Mouse (Mus musculus): Measurements from ENCODE around the gene Slfnl1. TPM values are rescaled to one million over a fixed set of nuclear protein-coding genes. Genes with fewer than 3 reads are reported as not detected.
A peak's percentile ranks its signal among the peaks of the same experiment; 100 is the strongest.

Slfnl1 gene
- not detected in 2 replicates for polyA plus RNA-seq (2015; fragmentation: Nextera tagmentation; extraction: Ambion mirVana)

DNA sequence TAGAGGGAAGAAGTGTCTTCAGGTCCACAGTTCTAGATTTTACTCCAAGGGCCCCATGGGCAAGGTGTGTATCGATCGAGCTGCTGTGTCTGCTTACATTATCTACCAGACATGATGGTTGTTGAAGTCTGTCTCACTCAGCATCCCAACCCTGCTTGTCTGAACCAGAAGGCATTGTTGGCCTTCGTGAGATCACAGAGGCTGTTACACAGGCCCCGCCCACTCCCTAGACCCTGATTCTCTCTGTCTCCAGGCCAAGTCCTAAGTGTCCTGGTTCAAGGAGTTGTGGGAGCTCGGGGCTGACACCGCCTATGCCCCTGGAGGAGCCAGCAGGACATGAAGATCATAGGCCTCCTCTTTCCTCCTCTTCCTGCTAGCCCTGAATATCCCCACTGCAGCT lies at the start of gene Slfnl1:
Gene Slfnl1, plus strand, starts transcription at position 246 of the 400 bp plus-strand sequence.
- Histone ChIP-seq H3K27me3 (no peaks in the 10 kb centered on the region), H3K4me2 (no peak within 1 kb of the TSS), H3K9me3 (replicated peaks) (no peaks in the 10 kb centered on the region), H3K4me3 (no peak within 1 kb of the TSS), H3K9ac (no peak within 1 kb of the TSS), H3K27ac (no peak within 1 kb of the TSS), H3K36me3 (peaks cover 48% of the 10 kb centered on the region), H3K4me1 (replicated peaks) (no peaks in the 10 kb centered on the region)
- ATAC-seq (replicated peaks; ENCODE audit: insufficient number of reproducible peaks, insufficient read depth, low FRiP score, low read depth), result 0 out of 2 replicates have a peak, but pooled peaks have one; percentile 14
- 75% methylated on average over 6 of the region's 6 CpGs for WGBS

DNA sequence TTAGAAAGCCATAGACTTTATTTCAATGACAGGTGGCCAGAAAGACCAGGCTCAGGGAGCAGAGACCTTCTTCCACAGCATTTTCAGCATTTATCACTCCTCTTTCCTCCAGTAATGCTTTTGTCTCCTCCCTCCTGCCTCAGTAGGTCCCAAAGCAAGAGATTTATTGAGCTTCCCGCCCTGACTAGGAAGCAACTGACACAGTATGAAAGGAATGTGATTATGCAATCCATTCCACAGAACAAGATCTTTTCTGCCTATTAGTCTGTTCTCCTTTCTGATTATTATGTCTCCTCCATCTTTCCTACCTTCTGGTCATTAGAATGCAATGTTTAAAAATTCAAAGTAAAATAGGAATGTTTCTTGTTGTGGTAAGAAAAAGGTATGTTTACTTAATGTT lies 44.3 kb upstream of the Slfnl1 start:
- peaks cover 17% of the 10 kb centered on the region for H3K4me1 ChIP-seq (replicated peaks)
- H3K9me3 ChIP-seq (replicated peaks), result no peaks in the 10 kb centered on the region
- H3K36me3 ChIP-seq, result peaks cover 29% of the 10 kb centered on the region
- no peak overlapping the region for H3K4me2 ChIP-seq
- no peaks in the 10 kb centered on the region for H3K27me3 ChIP-seq
- H3K27ac ChIP-seq, result peak overlapping the region; percentile 51; the same call in 1 of the 2 replicates
- WGBS, result 20% methylated on average over 1 of the region's 1 CpGs
- no peak overlapping the region for H3K4me3 ChIP-seq
- no peak overlapping the region for H3K9ac ChIP-seq
- no peak for ATAC-seq (replicated peaks; ENCODE audit: insufficient number of reproducible peaks, insufficient read depth, low FRiP score, low read depth)

DNA sequence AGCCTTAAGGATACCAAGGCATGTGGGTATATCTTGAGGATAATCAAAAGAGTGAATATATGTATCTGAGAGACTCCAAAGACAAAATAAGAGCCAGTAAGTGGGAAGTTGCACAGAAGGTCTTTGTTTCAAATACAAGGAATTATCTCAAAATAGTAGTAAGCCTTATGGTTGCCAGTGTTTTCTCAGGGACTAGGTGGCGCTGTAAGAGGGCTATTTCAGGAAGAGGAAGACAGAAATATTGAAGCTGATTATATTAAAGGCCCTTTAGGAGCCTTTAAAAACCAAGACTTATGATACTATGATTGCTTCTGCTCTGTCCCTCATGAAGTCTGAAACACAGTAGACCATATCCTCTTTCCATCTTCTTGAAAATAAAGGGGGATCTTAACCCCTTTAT lies 25.1 kb upstream of the Slfnl1 start:
- H3K27ac ChIP-seq, result no peak overlapping the region
- H3K27me3 ChIP-seq, result no peaks in the 10 kb centered on the region
- H3K9me3 ChIP-seq (replicated peaks), result no peaks in the 10 kb centered on the region
- no peak overlapping the region for H3K4me2 ChIP-seq
- peaks cover 59% of the 10 kb centered on the region for H3K36me3 ChIP-seq
- 85% methylated on average over 1 of the region's 1 CpGs for WGBS
- H3K9ac ChIP-seq, result no peak overlapping the region
- H3K4me3 ChIP-seq, result no peak overlapping the region
- no peaks in the 10 kb centered on the region for H3K4me1 ChIP-seq (replicated peaks)
- no peak for ATAC-seq (replicated peaks; ENCODE audit: insufficient number of reproducible peaks, insufficient read depth, low FRiP score, low read depth)

DNA sequence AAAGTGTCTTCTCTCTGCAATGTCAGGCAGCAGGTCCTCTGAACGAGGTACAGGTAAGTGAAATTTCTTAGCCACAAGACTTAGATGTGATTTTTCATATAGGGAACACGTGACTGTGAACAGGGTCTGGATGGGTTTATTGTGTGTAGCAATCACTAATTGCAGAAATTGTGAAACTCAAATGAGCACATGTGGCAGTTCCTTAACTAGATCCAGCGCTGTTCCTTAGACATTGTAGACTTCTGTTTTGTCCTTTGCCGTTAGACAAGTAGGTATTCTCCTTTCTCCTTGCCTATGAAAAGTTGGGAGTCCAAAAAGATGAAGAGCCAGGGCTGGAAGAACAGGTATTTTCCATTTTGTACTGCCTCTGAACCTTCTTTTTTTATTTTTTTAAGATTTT lies 20.8 kb upstream of the Slfnl1 start:
- Histone ChIP-seq H3K4me2 (no peak overlapping the region), H3K9ac (no peak overlapping the region), H3K4me3 (no peak overlapping the region), H3K36me3 (peaks cover 58% of the 10 kb centered on the region), H3K4me1 (replicated peaks) (no peaks in the 10 kb centered on the region), H3K27ac (no peak overlapping the region), H3K27me3 (no peaks in the 10 kb centered on the region), H3K9me3 (replicated peaks) (no peaks in the 10 kb centered on the region)
- ATAC-seq (replicated peaks; ENCODE audit: insufficient number of reproducible peaks, insufficient read depth, low FRiP score, low read depth), result no peak
- WGBS, result 94% methylated on average over 4 of the region's 4 CpGs

DNA sequence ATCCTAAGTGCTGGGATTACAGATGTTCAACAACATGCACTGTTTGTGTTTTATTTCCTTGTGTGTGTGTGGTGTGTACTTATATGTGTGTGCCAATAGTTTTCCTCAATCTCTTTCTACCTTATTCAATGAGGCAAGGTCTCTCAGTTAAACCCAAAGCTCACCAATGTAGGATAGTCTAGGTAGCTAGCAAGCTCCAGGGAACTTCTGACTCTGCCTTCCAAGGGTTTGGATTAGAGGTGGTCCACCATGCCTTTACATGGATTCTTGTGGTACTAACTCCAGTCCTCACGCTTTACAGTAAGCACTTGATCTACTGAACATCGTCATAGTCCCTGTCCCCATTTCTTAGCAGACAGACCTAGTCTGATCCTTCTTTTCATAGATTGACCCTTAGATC lies 17.7 kb upstream of the Slfnl1 start:
- H3K9me3 ChIP-seq (replicated peaks), result no peaks in the 10 kb centered on the region
- 92% methylated on average over 2 of the region's 2 CpGs for WGBS
- H3K27ac ChIP-seq, result no peak overlapping the region
- no peak overlapping the region for H3K4me2 ChIP-seq
- H3K4me3 ChIP-seq, result no peak overlapping the region
- H3K4me1 ChIP-seq (replicated peaks), result no peaks in the 10 kb centered on the region
- H3K36me3 ChIP-seq, result peaks cover 52% of the 10 kb centered on the region
- ATAC-seq (replicated peaks; ENCODE audit: insufficient number of reproducible peaks, insufficient read depth, low FRiP score, low read depth), result no peak
- H3K27me3 ChIP-seq, result no peaks in the 10 kb centered on the region
- H3K9ac ChIP-seq, result no peak overlapping the region

DNA sequence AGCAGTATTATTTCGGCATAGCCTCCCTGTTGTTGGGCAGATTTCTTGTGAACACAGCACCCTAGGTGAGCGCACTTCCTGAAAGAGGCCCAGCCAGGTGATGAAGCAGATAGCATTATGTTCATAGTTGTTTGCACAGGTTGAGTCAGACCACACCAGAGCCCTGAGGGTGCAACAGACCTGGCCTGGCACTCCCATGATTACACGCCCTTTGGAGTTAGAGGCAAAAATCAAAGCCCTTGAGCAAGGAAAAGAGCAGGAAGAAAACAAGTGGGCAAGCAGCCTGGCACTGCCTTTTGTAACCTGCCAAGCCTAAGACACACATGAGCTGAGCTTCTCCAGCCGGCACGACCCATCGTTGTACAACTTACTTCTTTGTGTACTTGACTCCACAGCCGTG lies 15.5 kb upstream of the Slfnl1 start:
- Histone ChIP-seq H3K4me3 (no peak overlapping the region), H3K27me3 (no peaks in the 10 kb centered on the region), H3K4me2 (no peak overlapping the region), H3K9me3 (replicated peaks) (no peaks in the 10 kb centered on the region), H3K27ac (no peak overlapping the region), H3K9ac (no peak overlapping the region), H3K4me1 (replicated peaks) (no peaks in the 10 kb centered on the region), H3K36me3 (peaks cover 58% of the 10 kb centered on the region)
- WGBS, result 92% methylated on average over 7 of the region's 7 CpGs
- ATAC-seq (replicated peaks; ENCODE audit: insufficient number of reproducible peaks, insufficient read depth, low FRiP score, low read depth), result no peak

DNA sequence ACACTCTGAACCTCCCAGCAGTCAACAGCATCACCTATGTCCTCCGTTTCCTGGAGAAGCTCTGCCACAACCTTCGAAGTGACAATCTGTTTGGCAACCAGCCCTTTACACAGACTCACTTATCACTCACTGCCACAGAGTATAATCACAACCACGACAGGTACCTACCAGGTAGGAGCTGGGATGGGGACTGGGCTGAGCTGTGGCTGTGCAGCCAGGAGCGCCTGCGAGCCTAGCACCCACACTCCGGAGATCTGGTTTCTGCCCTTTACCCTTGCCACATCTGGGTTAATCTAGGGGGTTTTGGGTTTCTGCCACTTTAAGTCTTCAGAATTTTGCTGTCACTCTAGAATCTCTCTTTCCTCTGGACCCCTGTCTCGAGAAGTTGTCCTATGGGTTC lies 15.1 kb upstream of the Slfnl1 start:
- ATAC-seq (replicated peaks; ENCODE audit: insufficient number of reproducible peaks, insufficient read depth, low FRiP score, low read depth), result no peak
- Histone ChIP-seq H3K27me3 (no peaks in the 10 kb centered on the region), H3K4me3 (no peak overlapping the region), H3K4me1 (replicated peaks) (no peaks in the 10 kb centered on the region), H3K9ac (no peak overlapping the region), H3K4me2 (no peak overlapping the region), H3K27ac (no peak overlapping the region), H3K9me3 (replicated peaks) (no peaks in the 10 kb centered on the region), H3K36me3 (peaks cover 60% of the 10 kb centered on the region)
- 82% methylated on average over 7 of the region's 7 CpGs for WGBS

DNA sequence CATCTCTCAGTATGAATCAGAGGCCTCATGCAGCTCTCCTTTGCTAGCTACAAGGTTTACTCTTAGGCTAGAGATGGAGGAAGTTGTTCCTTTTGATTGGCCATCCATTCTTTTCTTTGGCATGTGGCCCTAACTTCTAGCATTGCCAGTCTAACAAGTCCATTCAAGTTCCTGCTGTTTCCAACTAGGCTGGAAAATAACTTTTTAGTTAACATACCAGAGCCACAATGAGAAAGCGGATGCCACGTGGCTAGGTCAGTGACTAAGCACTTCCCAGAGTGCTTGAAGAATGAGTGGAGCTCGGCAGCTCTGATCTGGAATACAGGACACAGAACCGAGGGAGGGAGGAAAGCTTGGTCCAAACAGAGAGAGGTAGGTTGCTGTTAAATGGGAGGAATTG lies 14.7 kb upstream of the Slfnl1 start:
- Histone ChIP-seq H3K4me1 (replicated peaks) (no peaks in the 10 kb centered on the region), H3K4me3 (no peak overlapping the region), H3K27ac (no peak overlapping the region), H3K36me3 (peaks cover 64% of the 10 kb centered on the region), H3K4me2 (no peak overlapping the region), H3K27me3 (no peaks in the 10 kb centered on the region), H3K9ac (no peak overlapping the region), H3K9me3 (replicated peaks) (no peaks in the 10 kb centered on the region)
- 0 out of 2 replicates have a peak, but pooled peaks have one; percentile 27 for ATAC-seq (replicated peaks; ENCODE audit: insufficient number of reproducible peaks, insufficient read depth, low FRiP score, low read depth)
- 66% methylated on average over 4 of the region's 4 CpGs for WGBS

DNA sequence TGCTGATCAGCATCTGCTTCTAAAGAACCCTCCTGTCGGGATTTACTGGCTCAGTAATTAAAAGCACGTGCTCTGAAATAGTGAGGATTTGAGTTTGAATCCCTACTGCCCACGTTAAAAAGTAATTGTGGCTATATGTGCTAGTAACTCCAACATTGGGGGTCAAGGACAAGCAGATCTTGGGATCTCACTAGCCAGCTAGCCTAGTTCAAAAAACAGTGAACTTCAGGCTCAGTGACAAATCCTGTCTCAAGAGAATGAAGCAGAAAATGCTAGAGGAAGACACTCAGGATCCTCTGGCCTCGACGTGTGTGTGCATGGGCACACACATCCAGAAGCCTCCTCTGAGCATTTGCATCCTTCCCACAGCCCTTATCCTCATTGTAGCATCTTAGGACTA lies 10.3 kb upstream of the Slfnl1 start:
- ATAC-seq (replicated peaks; ENCODE audit: insufficient number of reproducible peaks, insufficient read depth, low FRiP score, low read depth), result no peak
- Histone ChIP-seq H3K4me2 (no peak overlapping the region), H3K9me3 (replicated peaks) (no peaks in the 10 kb centered on the region), H3K4me3 (no peak overlapping the region), H3K4me1 (replicated peaks) (no peaks in the 10 kb centered on the region), H3K27me3 (no peaks in the 10 kb centered on the region), H3K9ac (no peak overlapping the region), H3K36me3 (peaks cover 84% of the 10 kb centered on the region), H3K27ac (no peak overlapping the region)
- 81% methylated on average over 5 of the region's 5 CpGs for WGBS

DNA sequence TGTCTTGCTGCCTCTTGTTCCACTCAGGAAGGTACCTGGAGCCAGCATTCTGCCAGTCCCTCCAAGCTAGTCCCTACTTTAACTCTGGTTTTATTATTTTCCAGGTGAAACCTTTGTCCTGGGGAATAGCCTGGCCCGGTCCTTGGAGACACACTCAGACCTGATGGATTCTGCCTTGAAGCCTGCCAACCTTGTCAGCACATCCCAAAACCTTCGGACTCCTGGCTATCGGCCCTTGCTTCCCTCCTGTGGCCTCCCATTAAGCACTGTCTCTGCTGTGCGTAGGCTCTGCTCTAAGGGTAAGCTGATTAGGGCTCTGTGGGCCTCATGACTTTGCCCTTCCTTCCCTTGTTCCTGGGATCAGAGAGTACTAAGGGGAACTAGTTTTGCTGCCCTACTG lies 9.7 kb upstream of the Slfnl1 start:
- H3K36me3 ChIP-seq, result peaks cover 80% of the 10 kb centered on the region
- WGBS, result 83% methylated on average over 4 of the region's 4 CpGs
- H3K9ac ChIP-seq, result no peak overlapping the region
- H3K4me3 ChIP-seq, result no peak overlapping the region
- no peak overlapping the region for H3K27ac ChIP-seq
- H3K4me2 ChIP-seq, result no peak overlapping the region
- H3K4me1 ChIP-seq (replicated peaks), result no peaks in the 10 kb centered on the region
- H3K27me3 ChIP-seq, result no peaks in the 10 kb centered on the region
- no peak for ATAC-seq (replicated peaks; ENCODE audit: insufficient number of reproducible peaks, insufficient read depth, low FRiP score, low read depth)
- H3K9me3 ChIP-seq (replicated peaks), result no peaks in the 10 kb centered on the region

DNA sequence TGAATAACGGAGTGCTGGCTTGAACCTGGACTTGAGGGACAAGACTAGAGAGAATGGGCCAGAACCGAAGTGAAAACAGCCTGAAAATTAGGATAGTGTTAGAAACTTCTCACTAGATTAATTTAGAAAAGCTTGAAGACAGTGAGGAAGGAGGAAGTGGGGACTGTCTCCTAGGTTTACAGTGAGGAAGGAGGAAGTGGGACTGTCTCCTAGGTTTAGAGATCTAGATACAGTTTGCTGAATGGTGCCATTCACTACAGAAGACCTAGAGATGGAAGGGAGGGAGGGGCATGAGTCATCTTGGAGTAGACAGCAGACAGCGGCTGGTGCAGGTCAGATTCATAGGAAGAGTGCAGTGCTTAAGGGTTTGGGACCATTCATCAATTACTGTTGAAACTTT lies 8.9 kb upstream of the Slfnl1 start:
- Histone ChIP-seq H3K27me3 (no peaks in the 10 kb centered on the region), H3K36me3 (peaks cover 79% of the 10 kb centered on the region)

DNA sequence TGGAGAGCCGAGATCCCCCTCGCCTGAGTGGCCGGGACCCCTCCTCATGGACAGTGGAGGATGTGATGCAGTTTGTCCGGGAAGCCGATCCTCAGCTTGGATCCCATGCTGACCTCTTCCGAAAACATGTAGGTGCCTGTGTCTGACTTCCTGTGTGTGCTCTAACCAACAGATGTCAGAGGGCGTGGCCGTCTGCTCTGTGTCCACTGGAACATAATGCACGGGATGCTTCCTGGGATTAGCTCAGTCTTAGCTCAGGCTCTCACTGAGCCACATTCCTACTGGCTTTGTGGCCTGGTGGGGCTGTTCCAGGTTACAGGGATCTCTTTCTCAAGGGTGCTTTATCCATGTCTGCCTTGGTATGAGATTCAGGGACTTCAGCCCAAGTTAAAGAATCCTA lies 3.9 kb upstream of the Slfnl1 start:
- Histone ChIP-seq H3K4me3 (no peak overlapping the region), H3K9me3 (replicated peaks) (no peaks in the 10 kb centered on the region), H3K4me1 (replicated peaks) (no peaks in the 10 kb centered on the region), H3K27ac (no peak overlapping the region), H3K4me2 (no peak overlapping the region), H3K9ac (no peak overlapping the region), H3K27me3 (no peaks in the 10 kb centered on the region), H3K36me3 (peaks cover 76% of the 10 kb centered on the region)
- 86% methylated on average over 9 of the region's 9 CpGs for WGBS
- no peak for ATAC-seq (replicated peaks; ENCODE audit: insufficient number of reproducible peaks, insufficient read depth, low FRiP score, low read depth)

More for the DNA sequence above, 8.9 kb upstream of the Slfnl1 start:
- 84% methylated on average over 3 of the region's 3 CpGs for WGBS
- Histone ChIP-seq H3K27ac (no peak overlapping the region), H3K4me2 (no peak overlapping the region), H3K4me3 (no peak overlapping the region), H3K9me3 (replicated peaks) (no peaks in the 10 kb centered on the region), H3K4me1 (replicated peaks) (no peaks in the 10 kb centered on the region), H3K9ac (no peak overlapping the region)
- no peak for ATAC-seq (replicated peaks; ENCODE audit: insufficient number of reproducible peaks, insufficient read depth, low FRiP score, low read depth)

All from heart, embryonic 15.5 days (tissue).